Mouse (Mus musculus) mature B cell (primary cell): ENCODE measurements at regions not wholly inside any gene's neighbourhood (a gene's known extent, or its start where the extent isn't known, plus 50 kb on each side); places are given as distances from the start of the nearest gene placed in this dataset.

ENCODE experiments used
- in situ Hi-C: fragments of 300-500 bp; cut with MboI; formaldehyde crosslinking; loops from 2 replicates; pipeline ENCODE4 v1.14.3; 2019

- in situ Hi-C loops = no loop called here
These were observed 93.7 kb upstream of the Dlx2 start for GRCm38 (mm10) chr2:71640251-71640650.

DNA sequence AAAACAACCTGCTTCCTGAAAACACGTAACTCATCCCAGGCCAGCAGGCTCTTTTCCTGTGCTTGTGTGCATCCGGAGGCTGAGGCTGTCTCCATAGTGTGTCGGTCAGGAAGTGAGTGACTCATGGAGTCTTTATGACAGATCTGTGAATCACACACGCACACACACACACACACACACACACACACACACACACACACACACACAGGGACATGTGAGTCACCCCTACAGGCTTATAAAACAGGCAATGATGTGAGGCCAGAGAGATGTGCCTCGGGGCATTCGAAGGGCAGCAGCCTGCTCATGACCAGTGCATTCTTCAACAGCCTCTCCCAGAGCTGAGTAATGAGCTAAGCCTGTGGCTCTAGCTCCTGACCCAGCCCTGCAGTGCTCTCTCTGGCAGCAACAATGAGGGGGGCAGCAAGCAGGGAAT lies 97.5 kb upstream of the Dlx2 start:
- in situ Hi-C loops = no loop called here

- in situ Hi-C loops = no loop called here
These were observed 97.4 kb upstream of the Itga6 start for GRCm38 (mm10) chr2:71647914-71648497.

DNA sequence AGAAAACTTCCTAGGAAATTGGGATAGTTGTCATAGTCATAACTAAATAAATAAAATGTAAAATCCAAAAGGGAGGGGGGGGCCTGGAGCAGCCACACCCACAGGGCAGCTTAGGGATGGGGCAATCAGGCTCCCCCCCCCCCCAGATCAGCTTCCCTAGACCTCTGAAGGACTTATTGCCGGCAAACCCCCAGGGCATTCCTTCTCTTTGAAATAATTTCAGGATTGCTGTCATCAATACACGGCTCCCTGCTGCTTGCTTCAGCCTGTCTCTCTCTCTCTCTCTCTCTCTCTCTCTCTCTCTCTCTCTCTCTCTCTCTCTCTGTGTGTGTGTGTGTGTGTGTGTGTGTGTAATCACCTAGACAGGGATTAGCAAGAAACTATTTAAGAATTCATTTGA lies 93.8 kb upstream of the Itga6 start:
- in situ Hi-C loops = no loop called here

GRCm38 (mm10) chr2:71652261-71652801 lies 93.1 kb upstream of the Itga6 start:
- in situ Hi-C loops = no loop called here

- in situ Hi-C loops = no loop called here
These were observed 90.5 kb upstream of the Itga6 start for GRCm38 (mm10) chr2:71654817-71655503.

GRCm38 (mm10) chr2:71655504-71656390 lies 89.7 kb upstream of the Itga6 start:
- in situ Hi-C loops = no loop called here

DNA sequence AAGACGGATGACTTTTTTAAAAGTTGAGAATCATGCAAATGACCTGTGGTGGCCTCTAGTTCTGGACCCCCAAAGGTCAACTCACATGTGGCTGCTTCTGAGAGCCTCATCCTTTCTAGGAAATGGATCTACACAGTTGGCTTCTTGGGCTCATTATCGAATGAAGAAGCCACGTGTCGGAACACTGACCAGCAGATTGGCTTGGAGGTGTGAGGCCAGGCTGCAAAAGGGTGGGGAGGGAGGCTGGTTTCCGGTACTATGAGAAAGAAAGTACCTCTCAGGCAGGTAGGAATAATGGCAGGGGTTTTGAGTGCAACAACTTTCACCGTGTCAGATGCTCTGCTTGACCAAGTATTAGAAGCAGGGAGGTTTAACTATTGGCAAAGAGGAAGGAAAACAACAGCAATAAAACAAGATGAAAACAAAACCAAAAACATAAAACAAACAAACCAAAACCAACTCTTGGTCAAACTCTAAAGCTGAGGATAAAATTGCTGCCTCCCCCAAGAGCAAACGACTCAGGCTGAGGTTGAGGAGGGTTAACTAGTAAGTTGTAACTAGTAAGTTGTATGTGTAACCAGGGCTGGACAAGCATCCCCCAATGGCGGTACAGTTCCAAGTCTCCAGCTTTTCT lies 88.7 kb upstream of the Itga6 start:
- in situ Hi-C loops = no loop called here

DNA sequence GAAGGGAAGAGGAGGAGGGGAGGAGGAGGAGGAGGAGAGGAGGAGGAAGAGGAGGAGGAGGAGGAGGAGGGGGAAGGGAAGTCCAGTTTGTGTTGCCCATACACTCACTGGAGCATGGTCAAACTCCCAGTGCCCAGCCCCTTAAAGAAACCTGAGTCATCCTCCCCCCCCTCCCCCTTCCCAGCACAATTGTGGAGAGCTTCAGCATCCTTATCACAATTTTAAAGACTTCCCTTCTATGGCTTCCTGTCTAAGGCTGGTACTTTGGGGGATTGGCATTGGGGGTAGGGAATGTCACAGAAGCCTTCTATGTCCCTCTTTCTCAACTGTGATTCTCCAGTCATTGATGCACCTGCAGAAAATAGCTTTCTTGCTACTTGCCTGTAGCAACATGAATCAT lies 84.0 kb upstream of the Itga6 start:
- in situ Hi-C loops = no loop called here

DNA sequence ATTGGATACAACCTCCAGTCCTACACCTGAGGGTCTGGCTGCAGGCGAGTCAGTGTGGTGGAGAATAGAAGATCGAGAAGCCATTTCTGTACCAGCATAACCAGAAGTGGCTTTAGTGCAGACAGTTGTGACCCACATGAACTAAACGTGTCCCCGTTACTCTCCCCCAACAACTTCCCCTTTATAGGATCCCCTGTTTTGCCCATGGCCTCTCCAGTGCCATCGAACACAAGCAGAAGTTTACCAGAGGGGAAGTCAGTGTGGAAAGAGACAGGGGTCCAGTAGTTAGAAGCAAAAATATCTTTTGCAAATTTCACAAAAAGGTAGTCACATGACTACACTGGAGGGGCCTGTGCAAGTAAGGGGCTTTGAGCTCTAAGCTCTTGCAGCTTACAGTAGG lies 83.4 kb upstream of the Itga6 start:
- in situ Hi-C loops = no loop called here

- in situ Hi-C loops = no loop called here
These were observed 82.0 kb upstream of the Itga6 start for GRCm38 (mm10) chr2:71663453-71663852.

- in situ Hi-C loops = no loop called here
These were observed 78.5 kb upstream of the Itga6 start for GRCm38 (mm10) chr2:71666927-71667326.

GRCm38 (mm10) chr2:71667746-71668145 lies 77.7 kb upstream of the Itga6 start:
- in situ Hi-C loops = no loop called here

- in situ Hi-C loops = no loop called here
These were observed 75.1 kb upstream of the Itga6 start for GRCm38 (mm10) chr2:71670228-71670790.

DNA sequence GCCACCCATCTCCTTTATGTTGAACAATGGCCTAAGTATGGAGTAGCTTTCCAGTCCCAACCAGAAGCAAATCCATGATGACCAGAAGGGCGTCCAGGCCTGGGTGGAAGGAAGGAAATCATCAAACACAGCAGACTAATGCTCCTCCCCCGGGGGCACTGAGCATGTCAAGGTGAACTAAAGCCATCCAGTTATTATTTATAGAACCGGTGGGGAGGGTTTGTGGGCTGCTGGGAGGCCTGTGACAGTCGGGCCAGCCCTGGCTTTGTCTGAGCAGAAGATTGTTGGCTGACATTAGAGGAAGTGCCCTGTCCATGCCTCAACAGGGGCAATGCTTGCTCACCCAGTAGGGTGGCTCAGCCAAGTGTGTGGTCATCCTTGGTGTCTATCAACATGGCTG lies 74.5 kb upstream of the Itga6 start:
- in situ Hi-C loops = no loop called here

- in situ Hi-C loops = no loop called here
These were observed 72.1 kb upstream of the Itga6 start for GRCm38 (mm10) chr2:71673087-71673920.

DNA sequence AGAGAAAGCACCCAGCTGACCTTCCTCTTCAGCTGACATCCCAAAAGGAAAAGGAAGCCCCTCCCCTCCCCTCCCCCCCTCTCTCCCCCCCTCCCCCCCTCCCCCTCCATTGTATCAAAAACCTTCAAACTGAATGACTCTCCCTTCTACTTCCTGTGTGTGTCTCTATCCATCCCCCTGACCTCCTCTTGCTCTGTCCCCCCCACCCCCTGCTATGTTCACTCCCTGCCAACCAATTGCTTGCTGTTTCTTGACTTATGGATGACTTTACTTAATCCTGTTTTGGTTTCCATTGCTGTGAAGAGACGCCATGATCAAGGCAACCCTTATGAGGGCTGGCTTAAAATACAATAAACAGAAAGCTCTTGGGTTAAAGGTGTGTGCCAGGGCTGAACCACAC lies 64.7 kb upstream of the Itga6 start:
- in situ Hi-C loops = no loop called here

DNA sequence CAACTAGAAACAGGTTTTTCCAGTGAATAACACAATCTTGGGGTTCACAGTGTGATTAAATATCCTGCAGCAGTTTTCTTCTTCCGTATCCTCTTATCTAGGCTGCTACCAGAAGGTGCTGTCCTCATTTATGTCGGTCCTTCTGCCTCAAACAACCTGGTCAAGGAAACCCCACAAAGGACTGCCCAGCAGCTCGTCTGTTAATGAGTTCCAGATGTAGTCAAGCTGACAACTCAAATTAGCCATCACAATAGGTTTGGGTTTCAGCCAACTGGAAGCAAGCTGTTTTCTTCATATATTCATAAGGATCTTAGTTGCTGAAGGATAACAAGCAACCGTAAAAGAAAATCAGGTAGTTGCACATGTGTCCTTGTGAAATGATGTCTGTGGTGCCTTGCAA lies 64.3 kb upstream of the Itga6 start:
- in situ Hi-C loops = no loop called here

DNA sequence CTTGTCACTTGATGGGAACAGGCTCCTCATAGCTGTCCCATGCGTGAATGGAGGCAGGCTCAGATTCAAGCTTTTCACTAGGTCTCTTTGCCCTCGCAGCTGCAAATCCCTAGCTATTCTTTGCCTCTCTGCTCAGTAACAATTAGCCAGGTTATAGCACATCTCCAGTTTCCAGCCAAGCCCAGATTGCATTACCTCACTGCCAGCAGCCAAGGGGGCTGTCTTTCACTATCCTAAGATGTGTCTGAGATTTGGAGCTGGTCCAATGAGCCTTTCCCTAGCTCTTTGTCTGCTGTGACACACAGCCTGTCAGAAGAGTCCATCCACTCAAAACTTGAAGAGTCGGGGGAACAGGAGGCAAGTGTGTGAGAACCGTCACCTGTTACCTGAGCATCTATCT lies 62.0 kb upstream of the Itga6 start:
- in situ Hi-C loops = no loop called here

- in situ Hi-C loops = no loop called here
These were observed 60.2 kb upstream of the Itga6 start for GRCm38 (mm10) chr2:71685239-71685638.

GRCm38 (mm10) chr2:71689041-71689440 lies 56.4 kb upstream of the Itga6 start:
- in situ Hi-C loops = no loop called here
